Mouse (Mus musculus) midbrain, embryonic 11.5 days (tissue): ENCODE data around the gene Tapt1. TPM values are rescaled to one million over a fixed set of nuclear protein-coding genes. Genes with fewer than 3 reads are reported as not detected.

Source experiments
- ATAC-seq: fragments of 200-750 bp; cut with Nextera tagmentation; 2 replicates; pipeline ENCODE4 v1.8.0; 2017; ENCODE audit warnings: moderate TSS enrichment, moderate library complexity; ENCODE audit not compliant: low FRiP score
- DNase-seq: peaks from one replicate; pipeline ENCODE4 v3.0.0; 2015; ENCODE audit warnings: low spot score; ENCODE audit errors: missing footprints
- H3K27ac ChIP-seq: fragments of 300-500 bp; sonication (generic); 2 replicates; pipeline ENCODE4 v1.5.1; 2014; ENCODE audit warnings: low read depth, low read length
- H3K27me3 ChIP-seq: fragments of 300-500 bp; sonication (generic); 2 replicates; pipeline ENCODE4 v1.6.1; 2014; ENCODE audit warnings: mild to moderate bottlenecking, low read length, moderate library complexity, mixed read lengths; ENCODE audit not compliant: control insufficient read depth, insufficient read depth
- H3K36me3 ChIP-seq: fragments of 300-500 bp; sonication (generic); 2 replicates; pipeline ENCODE4 v1.6.1; 2014; ENCODE audit warnings: mild to moderate bottlenecking, low read length, moderate library complexity, mixed read lengths; ENCODE audit not compliant: control insufficient read depth, insufficient read depth
- H3K4me1 ChIP-seq: fragments of 300-500 bp; sonication (generic); 2 replicates; pipeline ENCODE4 v1.6.1; 2014; ENCODE audit warnings: low read length; ENCODE audit not compliant: control insufficient read depth, insufficient read depth
- H3K4me2 ChIP-seq: fragments of 300-500 bp; sonication (generic); 2 replicates; pipeline ENCODE4 v1.6.1; 2014; ENCODE audit warnings: mild to moderate bottlenecking, moderate library complexity
- H3K4me3 ChIP-seq: fragments of 300-500 bp; sonication (generic); 2 replicates; pipeline ENCODE4 v1.5.1; 2014; ENCODE audit warnings: low read depth, low read length
- H3K9ac ChIP-seq: fragments of 300-500 bp; sonication (generic); 2 replicates; pipeline ENCODE4 v1.6.1; 2014; ENCODE audit warnings: low read length
- H3K9me3 ChIP-seq: fragments of 300-500 bp; sonication (generic); 2 replicates; pipeline ENCODE4 v1.6.1; 2016; ENCODE audit warnings: low read length; ENCODE audit not compliant: control insufficient read depth
- WGBS: fragments of 180-500 bp; shearing (Covaris S2); extraction: QIAGEN DNeasy Blood & Tissue Kit; methylation state at CpG from one replicate; pipeline ENCODE4 v1.1.7; 2014; 5-methylcytosine and 5-hydroxymethylcytosine counted together
- polyA plus RNA-seq: library from polyadenylated mRNA; unstranded; fragments of >200 nt; fragmentation: Nextera tagmentation; extraction: Ambion mirVana; gene quantifications from 2 replicates; pipeline ENCODE4 v1.2.1, GENCODE M21; 2014

Tapt1 gene
- polyA plus RNA-seq, 1 experiment from 2014 or later = 27.8 TPM

DNA sequence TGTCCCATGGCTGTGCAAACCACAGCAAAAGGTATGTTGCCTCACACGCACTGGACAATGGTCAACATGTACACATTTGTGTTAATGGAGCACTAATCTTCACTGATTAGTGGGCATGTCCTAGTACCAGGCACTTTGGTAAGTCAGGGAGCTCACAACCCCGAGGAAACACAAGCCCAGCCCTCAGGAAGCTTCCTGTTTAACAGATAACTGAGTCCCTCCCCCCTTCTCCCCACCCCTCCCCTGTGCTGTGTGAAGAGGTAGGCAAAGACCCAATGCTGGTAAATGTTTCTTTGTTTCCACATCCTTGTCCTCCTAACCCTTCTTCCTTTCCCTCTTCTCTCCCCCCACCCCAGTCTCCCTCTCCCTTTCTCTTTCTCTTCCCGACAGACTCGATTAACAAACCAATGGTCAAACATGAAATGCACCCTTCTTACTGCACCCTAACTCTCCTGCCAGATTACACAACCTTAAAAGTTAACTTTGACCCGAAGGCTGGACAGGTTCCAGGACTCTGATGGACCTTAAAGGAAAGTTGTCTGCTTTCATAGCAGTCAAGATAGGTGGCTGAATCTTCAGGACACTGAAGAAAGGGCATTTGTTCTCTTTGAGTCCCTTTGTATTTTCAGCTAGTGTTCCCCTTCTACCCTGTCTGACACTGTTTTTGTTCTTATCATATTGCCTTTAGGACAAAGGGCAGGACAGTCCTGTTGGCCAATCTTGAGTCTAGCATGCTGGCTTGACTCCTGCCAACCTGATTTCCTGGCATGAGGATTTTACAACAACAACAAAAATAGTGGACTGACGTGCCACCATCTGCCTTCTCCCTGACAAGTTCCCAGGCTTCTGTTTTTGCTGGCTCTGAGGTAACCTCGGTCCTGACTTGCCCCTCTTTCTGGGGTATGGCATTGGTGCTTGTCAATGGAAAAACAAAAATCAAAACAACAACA lies 13.0 kb upstream of the Tapt1 start:
- no peaks in the 10 kb centered on the region for H3K4me1 ChIP-seq
- no peak overlapping the region for H3K4me3 ChIP-seq
- no peak for DNase-seq
- H3K9me3 ChIP-seq = no peaks in the 10 kb centered on the region
- no peaks in the 10 kb centered on the region for H3K36me3 ChIP-seq
- no peak overlapping the region for H3K27ac ChIP-seq
- no peak overlapping the region for H3K4me2 ChIP-seq
- H3K9ac ChIP-seq = no peak overlapping the region
- no peaks in the 10 kb centered on the region for H3K27me3 ChIP-seq
- ATAC-seq = no peak
- WGBS = 72% methylated on average over 7 of the region's 7 CpGs

DNA sequence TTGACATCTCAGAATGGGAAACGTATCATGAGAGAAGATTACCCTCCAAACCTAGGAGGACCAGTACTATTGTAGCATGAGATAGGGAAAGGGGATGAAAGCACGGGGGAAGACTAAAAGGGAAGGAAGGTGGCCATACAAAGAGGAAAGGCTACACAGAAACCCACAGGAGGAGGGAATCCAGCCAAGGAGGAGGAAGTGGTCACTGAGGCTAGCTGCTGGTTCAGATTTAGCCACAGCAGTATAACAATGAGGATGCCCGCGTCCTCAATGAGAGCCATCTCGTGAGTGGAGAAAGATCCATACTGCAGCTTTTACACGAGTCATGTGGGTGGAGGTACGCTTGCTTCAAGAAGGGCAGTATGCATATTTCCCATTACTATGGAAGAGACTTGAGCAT lies 11.8 kb upstream of the Tapt1 start:
- H3K4me3 ChIP-seq = no peak overlapping the region
- ATAC-seq = no peak
- H3K4me1 ChIP-seq = no peaks in the 10 kb centered on the region
- no peak overlapping the region for H3K9ac ChIP-seq
- DNase-seq = no peak
- H3K9me3 ChIP-seq = no peaks in the 10 kb centered on the region
- H3K36me3 ChIP-seq = no peaks in the 10 kb centered on the region
- no peaks in the 10 kb centered on the region for H3K27me3 ChIP-seq
- 92% methylated on average over 7 of the region's 7 CpGs for WGBS
- no peak overlapping the region for H3K27ac ChIP-seq
- no peak overlapping the region for H3K4me2 ChIP-seq

DNA sequence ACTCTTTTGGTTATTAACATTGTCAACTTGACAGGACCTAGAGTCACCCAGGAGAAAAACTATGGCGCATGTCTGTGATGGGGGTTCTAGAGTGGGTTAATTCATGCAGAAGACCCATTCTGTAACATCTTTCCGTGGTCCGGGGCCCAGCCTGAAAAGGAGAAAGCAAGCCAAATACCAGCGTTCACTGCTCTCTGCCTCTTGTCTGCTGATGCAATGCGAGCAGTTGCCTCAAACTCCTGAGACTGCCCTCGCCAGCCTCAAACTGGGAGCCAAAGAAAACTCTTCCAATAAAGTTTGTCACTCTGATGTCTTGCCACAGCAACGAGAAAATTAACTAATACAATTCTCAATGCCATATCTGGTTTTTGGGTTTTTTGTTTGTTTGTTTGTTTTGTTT lies 8.2 kb upstream of the Tapt1 start:
- no peaks in the 10 kb centered on the region for H3K27me3 ChIP-seq
- no peak overlapping the region for H3K4me3 ChIP-seq
- WGBS = 91% methylated on average over 7 of the region's 7 CpGs
- H3K4me1 ChIP-seq = no peaks in the 10 kb centered on the region
- no peak overlapping the region for H3K4me2 ChIP-seq
- no peak overlapping the region for H3K9ac ChIP-seq
- H3K9me3 ChIP-seq = no peaks in the 10 kb centered on the region
- no peak for DNase-seq
- no peak overlapping the region for H3K27ac ChIP-seq
- no peaks in the 10 kb centered on the region for H3K36me3 ChIP-seq
- ATAC-seq = no peak

DNA sequence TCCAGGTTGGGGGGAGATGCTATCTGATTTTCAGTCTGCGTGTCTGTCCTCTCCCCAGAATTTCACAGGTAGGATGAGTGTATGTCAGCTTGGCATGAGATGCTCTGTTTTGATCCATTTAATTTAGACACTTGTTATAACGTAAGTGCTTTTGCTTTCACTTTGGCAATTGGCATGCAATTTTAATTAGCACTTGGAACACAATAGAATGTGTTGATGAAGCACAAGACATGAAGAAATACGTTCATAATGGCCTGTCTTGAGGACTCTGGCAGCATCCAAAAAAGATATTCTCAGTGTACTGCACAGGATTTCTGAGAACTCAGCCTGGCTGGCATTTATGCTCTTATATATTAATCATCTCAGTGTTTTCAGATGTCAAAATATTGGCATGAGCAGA lies 7.5 kb upstream of the Tapt1 start:
- no peak for DNase-seq
- H3K27me3 ChIP-seq = no peaks in the 10 kb centered on the region
- no peak overlapping the region for H3K9ac ChIP-seq
- H3K9me3 ChIP-seq = no peaks in the 10 kb centered on the region
- 94% methylated on average over 3 of the region's 3 CpGs for WGBS
- no peaks in the 10 kb centered on the region for H3K36me3 ChIP-seq
- no peak for ATAC-seq
- H3K4me3 ChIP-seq = no peak overlapping the region
- no peak overlapping the region for H3K4me2 ChIP-seq
- H3K27ac ChIP-seq = no peak overlapping the region
- H3K4me1 ChIP-seq = no peaks in the 10 kb centered on the region

DNA sequence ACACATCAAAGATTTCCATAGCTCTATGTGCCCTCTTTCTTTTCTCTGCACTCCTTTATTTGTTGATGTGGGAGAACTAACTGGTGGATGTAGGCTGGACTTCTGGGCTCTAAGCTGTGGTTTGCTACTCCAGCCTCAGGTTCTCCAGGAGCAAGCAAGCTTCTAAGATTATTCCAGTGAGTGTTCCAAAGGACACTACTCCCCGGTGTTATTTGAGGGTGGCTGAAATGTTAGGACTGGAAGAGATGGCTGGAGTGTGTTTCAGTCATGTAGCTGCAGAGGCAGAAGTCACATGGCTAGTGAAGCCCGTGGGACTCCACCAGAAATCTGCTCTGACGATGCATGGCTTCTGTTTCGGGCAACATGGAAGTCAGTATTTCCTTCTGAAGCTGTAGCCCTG lies 2.3 kb upstream of the Tapt1 start:
- no peak for DNase-seq
- Histone ChIP-seq H3K27me3 (no peaks in the 10 kb centered on the region), H3K4me3 (no peak overlapping the region), H3K9me3 (no peaks in the 10 kb centered on the region), H3K36me3 (no peaks in the 10 kb centered on the region), H3K27ac (no peak overlapping the region), H3K4me1 (peaks cover 18% of the 10 kb centered on the region), H3K4me2 (no peak overlapping the region), H3K9ac (no peak overlapping the region)
- ATAC-seq = no peak
- 87% methylated on average over 4 of the region's 4 CpGs for WGBS

DNA sequence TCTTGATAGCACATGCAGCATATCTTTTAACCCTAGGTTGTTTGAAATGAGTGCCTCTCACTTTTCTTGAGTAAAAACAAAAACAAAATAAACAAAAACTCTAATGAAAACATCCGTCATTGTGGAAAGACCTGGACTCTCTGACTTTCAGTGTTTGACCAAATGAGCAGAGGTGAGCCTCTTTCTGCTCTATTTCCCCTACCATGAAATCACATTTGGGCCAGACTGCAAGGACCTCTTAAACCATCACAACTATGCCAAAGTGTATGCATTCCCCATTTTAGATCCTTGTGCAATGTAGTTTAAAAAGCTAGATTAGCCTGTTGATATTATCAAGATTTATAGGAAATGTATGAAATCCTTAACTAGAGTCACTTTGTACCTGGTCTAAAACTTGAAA lies 1.9 kb upstream of the Tapt1 start:
- H3K4me3 ChIP-seq = no peak overlapping the region
- WGBS = 63% methylated on average over 1 of the region's 1 CpGs
- ATAC-seq (no peak), DNase-seq (no peak)
- no peaks in the 10 kb centered on the region for H3K36me3 ChIP-seq
- H3K9me3 ChIP-seq = no peaks in the 10 kb centered on the region
- H3K4me1 ChIP-seq = peaks cover 19% of the 10 kb centered on the region
- no peaks in the 10 kb centered on the region for H3K27me3 ChIP-seq
- no peak overlapping the region for H3K4me2 ChIP-seq
- no peak overlapping the region for H3K9ac ChIP-seq
- H3K27ac ChIP-seq = no peak overlapping the region

DNA sequence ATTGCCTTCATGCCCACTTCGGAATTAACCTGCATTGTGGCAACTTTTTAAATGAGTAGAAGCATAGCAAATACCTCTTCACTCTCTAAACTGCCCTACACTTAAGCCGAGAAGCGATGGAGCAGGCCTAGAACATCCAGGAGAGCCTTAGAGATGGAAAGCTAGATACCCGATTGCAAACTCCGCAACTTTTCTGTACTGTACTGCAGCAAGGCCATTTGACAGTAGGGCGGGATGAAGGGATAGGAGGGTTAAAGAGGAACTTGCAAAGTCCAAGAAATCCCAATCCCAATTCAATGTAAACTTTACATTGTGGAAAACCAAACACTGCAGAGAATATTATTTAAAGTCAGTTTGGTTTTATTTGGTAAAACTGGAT lies 1.0 kb upstream of the Tapt1 start:
- WGBS = 10% methylated on average over 6 of the region's 6 CpGs
- Histone ChIP-seq H3K4me2 (peak overlapping the region; percentile 61), H3K27me3 (no peaks in the 10 kb centered on the region), H3K9me3 (no peaks in the 10 kb centered on the region), H3K36me3 (no peaks in the 10 kb centered on the region), H3K9ac (peak overlapping the region; percentile 96), H3K4me1 (peaks cover 25% of the 10 kb centered on the region), H3K4me3 (peak overlapping the region; percentile 89), H3K27ac (no peak overlapping the region)
- DNase-seq = no peak
- ATAC-seq = no peak

DNA sequence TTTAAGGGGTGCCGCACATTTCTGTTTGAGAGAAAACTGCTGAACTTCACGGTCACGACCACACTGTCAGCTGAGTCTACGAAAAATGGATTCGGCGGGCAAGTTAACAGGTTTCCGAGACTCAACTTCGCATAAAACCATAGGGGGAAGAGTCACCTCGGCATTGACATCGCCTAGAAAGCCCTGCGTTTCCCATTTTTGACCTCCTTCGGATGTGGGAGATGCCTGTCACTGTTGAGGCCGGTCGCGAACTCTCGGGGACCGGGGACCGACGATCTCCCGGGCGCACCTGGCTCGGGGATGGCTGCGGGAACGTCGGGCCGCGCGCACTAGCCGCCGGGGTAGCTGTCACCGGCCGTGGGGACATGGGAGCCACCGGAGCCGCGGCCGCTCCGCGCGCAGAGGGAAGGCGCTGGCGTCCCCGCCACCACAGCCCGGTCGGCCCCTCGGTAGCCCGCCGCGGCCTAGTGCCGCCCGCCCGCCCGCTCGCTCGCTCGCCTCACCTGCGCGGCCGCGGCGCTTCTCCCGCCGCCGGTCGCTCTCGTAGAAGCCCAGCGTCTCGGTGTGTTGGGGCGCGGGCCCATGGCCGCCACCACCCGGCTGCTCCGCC lies 410 bp downstream of the Tapt1 start:
- H3K9me3 ChIP-seq = no peaks in the 10 kb centered on the region
- H3K9ac ChIP-seq = peak overlapping the region; percentile 96
- H3K4me3 ChIP-seq = peak overlapping the region; percentile 89
- no peaks in the 10 kb centered on the region for H3K27me3 ChIP-seq
- H3K36me3 ChIP-seq = no peaks in the 10 kb centered on the region
- H3K4me2 ChIP-seq = peak overlapping the region; percentile 75
- under 1% methylated on average over 60 of the region's 72 CpGs for WGBS
- ATAC-seq (no peak; the same call in 1 of the 2 replicates), DNase-seq (peak; percentile 95)
- H3K27ac ChIP-seq = peak overlapping the region; percentile 83
- peaks cover 25% of the 10 kb centered on the region for H3K4me1 ChIP-seq

DNA sequence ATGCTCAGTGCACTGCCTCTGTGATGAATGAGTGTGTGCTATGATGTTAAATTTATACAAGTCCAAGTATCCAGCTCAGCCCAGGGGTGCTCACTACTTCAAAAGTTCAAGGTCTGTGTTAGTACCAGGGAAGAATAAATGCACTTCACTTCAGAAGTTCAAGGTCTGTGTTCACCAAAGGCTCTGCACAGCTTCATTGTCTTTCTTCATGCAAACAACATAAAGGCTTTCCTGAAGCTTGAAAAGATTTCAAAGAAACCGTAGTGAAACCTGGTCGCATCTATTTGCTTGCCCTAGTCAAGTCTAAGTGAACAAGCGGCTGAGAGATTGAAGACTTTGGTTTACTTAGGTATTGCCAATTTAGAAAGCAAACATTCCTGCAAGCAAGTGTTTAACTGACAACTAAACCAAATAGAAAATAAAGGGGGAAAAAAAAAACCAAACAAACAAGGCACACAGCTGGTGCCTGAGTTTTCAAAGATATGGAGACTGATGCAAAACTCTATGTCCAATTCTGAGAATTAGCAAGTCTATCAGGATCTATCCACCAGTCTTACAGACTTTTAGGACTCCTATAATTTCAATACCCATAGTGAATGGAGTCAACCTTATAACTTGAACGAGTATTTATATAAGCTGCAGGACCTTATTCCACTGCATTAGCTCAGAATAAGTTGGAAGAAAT lies 1.4 kb downstream of the Tapt1 start:
- peak overlapping the region; percentile 89; the same call in 1 of the 2 replicates for H3K4me3 ChIP-seq
- no peak for DNase-seq
- WGBS = 68% methylated on average over 4 of the region's 4 CpGs
- H3K27ac ChIP-seq = no peak overlapping the region
- H3K4me2 ChIP-seq = peak overlapping the region; percentile 75
- no peaks in the 10 kb centered on the region for H3K27me3 ChIP-seq
- peak overlapping the region; percentile 16; the same call in 1 of the 2 replicates for H3K9ac ChIP-seq
- no peaks in the 10 kb centered on the region for H3K36me3 ChIP-seq
- no peaks in the 10 kb centered on the region for H3K9me3 ChIP-seq
- ATAC-seq = no peak
- peaks cover 25% of the 10 kb centered on the region for H3K4me1 ChIP-seq
